In genomic region chr6:113978673-113979072, GRCm38 (mm10) we compare ENCODE assay signal across 21 mouse cellular contexts.
DNase-seq lines count a peak whose midpoint lies in the region; TF ChIP-seq lines count a peak whose summit lies in the region.
"Had no signal": no experiment of that assay in that cellular context is flagged by ENCODE, and none has a peak within 500 bp of the region (broad histone marks: within the 10 kb centered on the region; RNA-seq: fewer than 3 reads in every experiment).

No protein-coding gene starts in this region.

- H3K27ac ChIP-seq in cerebellum, adult 2 months (ENCODE audit: insufficient read depth, low read length) = peak overlapping the region; percentile 80
- H3K27ac ChIP-seq in left cerebral cortex, adult 2 months = peak overlapping the region; percentile 36; the same call in 1 of the 2 replicates
- H3K27ac ChIP-seq: embryonic facial prominence, embryonic 12.5 days; embryonic facial prominence, embryonic 15.5 days; heart, adult 2 months; heart, embryonic 10.5 days; heart, embryonic 13.5 days; hindbrain, embryonic 14.5 days; hindbrain, postnatal 0 days had no signal

- H3K4me1 ChIP-seq in cerebellum, adult 2 months (ENCODE audit: control insufficient read depth, insufficient read depth, low read length) = peaks cover 47% of the 10 kb centered on the region
- H3K4me1 ChIP-seq: embryonic facial prominence, embryonic 12.5 days; embryonic facial prominence, embryonic 15.5 days; heart, embryonic 10.5 days; heart, embryonic 13.5 days had no signal

- DNase-seq in cerebellum, adult 2 months = peak in 1 of 2 experiments; percentile 51
- no peak for DNase-seq in cerebellum, adult 11 months
- peak; percentile 60 to 62 for DNase-seq in cerebellum, postnatal 14 days
- DNase-seq in cerebellum, postnatal 36 days = no peak
- DNase-seq in left cerebral cortex, adult 2 months (ENCODE audit: extremely low spot score in 1 of 2, low spot score in 2 of 2) = no peak
- DNase-seq in left cerebral cortex, postnatal 14 days (ENCODE audit: low spot score in 2 of 2) = no peak
- DNase-seq: adrenal gland, adult 8-10 months; adrenal gland, postnatal 25 days; forebrain, postnatal 0 days; gastrocnemius, postnatal 10 days; gastrocnemius, postnatal 36 days; heart, adult 2 months; heart, postnatal 14 days; heart, postnatal 4 days; kidney, adult 18-20 months had no signal

- no peak overlapping the region for H3K4me3 ChIP-seq in cerebellum, adult 2 months (replicated peaks; ENCODE audit: insufficient read depth, low read depth, low read length)
- no peak overlapping the region for H3K4me3 ChIP-seq in left cerebral cortex, adult 2 months
- H3K4me3 ChIP-seq: embryonic facial prominence, embryonic 12.5 days; embryonic facial prominence, embryonic 15.5 days; heart, adult 2 months; heart, embryonic 10.5 days; heart, embryonic 13.5 days had no signal

- 22% methylated on average over 8 of the region's 8 CpGs for WGBS in cerebellum, adult 2 months

- H3K27me3 ChIP-seq in cerebellum, adult 2 months (ENCODE audit: control insufficient read depth, insufficient read depth, low read length) = no peaks in the 10 kb centered on the region
- H3K27me3 ChIP-seq: embryonic facial prominence, embryonic 12.5 days; embryonic facial prominence, embryonic 15.5 days had no signal

- no peak for TF ChIP-seq POLR2A in cerebellum, adult 2 months (IDR thresholded peaks at IDR 0.05; ENCODE audit: borderline replicate concordance, insufficient read depth, low read length)

- intact Hi-C loops in left cerebral cortex, adult 2 months (cut with DNase I) = no loop called here
- intact Hi-C loops in left cerebral cortex, postnatal 14 days (cut with DNase I) = no loop called here

- TF ChIP-seq CTCF in cerebellum, adult 2 months (IDR thresholded peaks at IDR 0.05; ENCODE audit: borderline replicate concordance, insufficient read depth, low read depth, low read length) = no peak
- TF ChIP-seq CTCF in left cerebral cortex, adult 2 months (IDR thresholded peaks at IDR 0.05) = no peak

Comparison
In these comparisons a context has a peak if more than half of its experiments do, and no peak if none do; other contexts are left out.
1. DNase-seq: peak in cerebellum, postnatal 14 days (2 of 2); none in cerebellum, adult 11 months (single experiment), cerebellum, postnatal 36 days (0 of 2), left cerebral cortex, adult 2 months (0 of 2) and left cerebral cortex, postnatal 14 days (0 of 2).